Mouse (Mus musculus): ENCODE measurements around the gene Ptpn13.

The Ptpn13 gene

DNA sequence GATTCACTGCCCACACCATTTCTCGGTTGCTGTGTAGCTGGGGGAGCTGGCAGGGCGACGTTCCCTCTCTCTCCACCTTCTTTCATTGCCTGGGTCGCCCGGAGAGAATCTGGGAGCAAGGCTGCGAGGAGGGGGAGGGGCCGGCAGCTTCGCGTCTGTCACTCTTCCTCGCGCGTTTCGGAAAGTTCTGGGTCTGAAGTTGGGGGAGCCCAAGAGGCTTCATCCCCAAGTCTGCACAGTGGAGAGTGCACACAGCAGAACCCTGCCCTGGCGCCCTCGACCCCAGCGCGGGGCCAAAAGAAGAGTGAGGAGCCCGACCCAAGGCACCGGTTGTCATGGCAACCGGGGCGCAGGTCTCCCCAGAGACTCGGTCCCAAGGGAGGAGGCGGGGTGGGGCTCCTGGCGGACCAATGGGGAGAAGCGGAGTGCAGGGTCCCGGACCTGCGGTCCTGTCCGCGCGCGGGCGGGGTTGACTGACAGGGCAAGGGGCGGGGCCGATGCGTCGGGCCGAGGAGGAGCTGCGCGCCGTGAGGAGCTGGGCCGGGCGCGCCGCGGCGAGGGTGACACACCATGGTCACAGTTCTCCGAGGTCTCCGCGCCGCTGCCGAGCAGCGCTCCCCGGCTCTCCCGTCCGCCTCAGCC, at the start of gene Ptpn13:
Gene Ptpn13, plus strand, starts transcription at position 515 of the 642 bp plus-strand sequence.
- DNase-seq = peak; percentile 84 to 86

DNA sequence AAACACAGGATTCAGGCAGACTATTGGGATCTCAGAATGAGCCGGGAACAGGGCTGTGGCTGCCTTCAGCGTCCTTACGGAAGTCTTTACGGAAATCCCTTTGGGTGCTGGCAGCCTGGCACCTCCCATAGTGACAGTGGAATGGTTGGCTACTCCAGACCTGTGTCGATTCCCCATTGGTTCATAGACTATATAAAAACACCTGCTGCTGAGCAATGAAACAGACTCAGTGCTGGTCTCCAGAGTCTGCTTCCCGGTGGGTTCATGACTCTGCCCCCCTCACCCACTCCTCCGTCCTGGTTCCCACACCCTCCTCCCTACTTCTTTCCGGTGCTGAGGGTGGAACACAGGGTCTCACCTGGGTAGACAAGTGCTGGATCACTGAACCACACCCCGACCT, 49.8 kb upstream of the Ptpn13 start:
- DNase-seq = no peak

DNA sequence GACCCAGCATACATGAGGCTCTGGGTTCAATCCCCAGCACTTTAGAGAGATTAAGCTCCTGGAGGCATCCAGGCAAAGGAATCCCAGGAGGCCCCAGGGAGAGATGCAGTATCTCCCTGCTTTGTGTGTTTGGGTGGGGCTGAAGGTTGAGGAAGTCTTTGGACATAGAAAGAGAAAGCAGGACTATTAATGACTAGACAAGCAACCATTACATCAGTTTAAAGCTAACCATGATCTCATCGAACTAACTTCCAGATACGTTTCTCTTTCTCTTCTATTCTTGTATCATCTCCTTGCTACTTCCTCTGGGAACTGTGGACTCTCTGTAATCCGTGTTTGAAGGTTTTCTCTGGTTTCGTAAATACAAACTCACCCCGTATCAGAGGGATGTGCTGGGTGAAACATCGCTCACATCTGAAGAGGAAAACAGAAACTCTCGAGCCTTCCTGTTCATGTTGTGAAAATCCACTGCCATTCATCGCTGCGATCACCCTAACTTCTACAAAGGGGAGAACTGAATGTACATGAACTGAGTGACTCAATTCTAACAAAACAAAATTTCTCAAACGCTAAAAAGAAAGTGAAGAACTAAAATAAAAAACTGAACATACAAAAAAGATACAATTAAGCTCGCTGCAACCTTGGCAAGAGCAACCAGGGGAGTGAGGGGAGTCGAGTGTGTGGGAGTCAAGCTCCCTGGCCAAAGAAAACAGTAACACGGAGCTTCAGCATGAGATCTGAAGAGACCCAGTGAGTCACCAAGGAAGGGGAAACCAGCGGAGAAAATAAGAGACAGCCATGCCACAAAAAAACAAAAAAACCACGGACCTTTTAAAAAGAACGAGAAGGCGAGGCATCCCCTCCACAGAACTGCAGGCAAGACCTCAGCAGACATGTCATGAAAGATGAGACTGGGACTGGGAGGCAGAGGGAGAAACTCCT, 48.4 kb upstream of the Ptpn13 start:
- DNase-seq = no peak

DNA sequence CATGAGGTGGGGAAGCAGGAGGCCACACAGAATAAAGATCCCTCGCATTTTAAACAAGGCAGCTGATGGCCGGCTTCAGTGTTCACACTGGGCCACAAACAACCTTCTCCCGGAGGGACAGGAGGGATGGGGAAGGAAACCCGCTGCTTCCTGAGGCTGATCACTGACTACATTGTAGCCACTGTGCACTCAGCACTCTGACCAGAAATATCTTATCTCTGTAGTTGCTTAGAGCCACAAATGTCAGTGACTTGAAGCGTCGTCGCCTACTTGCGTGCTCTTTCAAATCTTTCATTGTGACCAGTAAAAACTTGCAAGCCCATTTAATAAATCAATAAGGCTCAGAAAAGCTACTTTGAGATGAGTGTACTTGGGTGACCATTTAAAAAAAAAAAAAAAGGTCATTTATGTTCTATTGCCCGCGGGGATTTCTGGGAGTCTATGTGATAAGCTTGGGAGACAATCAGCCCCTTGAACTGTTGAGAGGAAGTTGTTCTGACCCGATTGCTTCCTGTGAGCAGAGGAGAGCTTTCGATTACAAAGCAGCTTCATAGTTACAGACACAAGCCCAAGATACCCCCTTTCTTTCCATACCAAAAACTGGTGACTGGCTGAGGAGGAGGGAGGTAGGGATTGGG, 47.4 kb upstream of the Ptpn13 start:
- no peak for DNase-seq

DNA sequence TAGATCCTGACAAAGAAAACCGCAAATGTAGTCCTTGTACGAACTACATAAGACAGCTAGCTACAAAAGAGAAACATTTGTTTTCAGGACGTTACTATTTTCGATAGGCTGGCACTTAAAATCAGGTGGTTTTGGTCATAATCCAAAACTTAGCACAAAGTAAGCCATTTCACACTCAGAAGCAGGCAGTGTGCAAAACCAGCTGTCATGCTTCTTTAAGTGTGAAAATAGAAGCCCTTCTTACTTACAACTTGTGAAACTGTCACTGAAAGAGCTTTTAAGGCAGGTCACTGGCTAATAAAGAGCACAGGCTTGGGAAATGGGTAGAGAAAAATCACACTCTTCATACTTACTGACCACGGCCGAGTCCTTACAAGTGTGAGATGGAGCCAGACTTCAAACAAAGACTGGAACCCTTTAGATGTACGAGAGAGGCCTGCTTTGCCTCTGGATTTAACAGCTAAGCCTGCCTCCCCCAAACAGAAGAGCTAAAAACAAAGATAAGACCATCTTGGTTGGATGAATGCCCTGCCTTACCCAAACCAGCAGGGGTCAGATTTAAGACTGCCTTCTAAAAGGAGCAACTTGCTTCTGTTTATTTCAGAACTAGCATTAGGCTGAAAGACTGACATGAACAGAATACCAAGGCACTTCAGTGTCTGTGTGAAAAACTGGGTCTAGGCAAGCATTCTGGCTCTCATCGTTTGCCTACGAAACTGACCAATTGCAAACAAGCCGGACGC, 44.0 kb upstream of the Ptpn13 start:
- DNase-seq = no peak

DNA sequence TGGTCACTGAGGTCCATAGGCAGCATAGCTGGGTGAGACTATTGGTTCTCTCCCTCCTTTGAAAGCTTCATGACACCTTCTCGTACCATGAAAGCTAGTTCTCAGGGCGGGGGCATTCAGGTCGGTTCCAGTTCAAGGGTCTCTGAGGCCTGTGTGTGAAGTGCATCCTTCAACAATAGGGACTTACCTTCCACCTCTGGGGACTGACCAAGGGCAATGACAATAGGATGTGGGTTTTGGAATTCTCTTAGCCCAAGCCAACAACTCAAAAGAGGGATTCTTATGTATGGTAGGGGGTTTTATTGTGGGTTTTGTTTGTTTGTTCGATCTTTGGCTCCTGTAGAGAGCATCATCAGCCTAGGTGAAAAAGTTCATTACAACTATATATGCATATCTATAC, 42.0 kb upstream of the Ptpn13 start:
- DNase-seq = no peak

DNA sequence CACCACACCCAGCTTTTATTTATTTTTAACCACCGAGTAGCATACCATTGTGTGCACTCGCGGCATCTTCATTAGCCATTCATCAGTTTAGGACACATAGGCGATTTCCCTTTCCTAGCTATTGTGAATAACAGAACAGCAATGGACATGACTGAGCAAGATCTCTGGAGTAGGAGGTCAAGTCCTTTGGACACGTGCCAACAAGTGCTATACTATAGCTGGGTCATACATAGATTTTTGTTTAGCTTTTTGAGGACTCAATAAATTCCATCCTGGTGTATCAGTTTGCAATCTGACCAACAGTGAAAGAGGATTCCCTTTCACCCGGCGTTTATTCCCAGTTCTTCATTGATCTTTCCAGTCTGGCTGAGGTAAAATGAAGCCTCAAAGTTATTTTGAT, 41.0 kb upstream of the Ptpn13 start:
- no peak for DNase-seq

DNA sequence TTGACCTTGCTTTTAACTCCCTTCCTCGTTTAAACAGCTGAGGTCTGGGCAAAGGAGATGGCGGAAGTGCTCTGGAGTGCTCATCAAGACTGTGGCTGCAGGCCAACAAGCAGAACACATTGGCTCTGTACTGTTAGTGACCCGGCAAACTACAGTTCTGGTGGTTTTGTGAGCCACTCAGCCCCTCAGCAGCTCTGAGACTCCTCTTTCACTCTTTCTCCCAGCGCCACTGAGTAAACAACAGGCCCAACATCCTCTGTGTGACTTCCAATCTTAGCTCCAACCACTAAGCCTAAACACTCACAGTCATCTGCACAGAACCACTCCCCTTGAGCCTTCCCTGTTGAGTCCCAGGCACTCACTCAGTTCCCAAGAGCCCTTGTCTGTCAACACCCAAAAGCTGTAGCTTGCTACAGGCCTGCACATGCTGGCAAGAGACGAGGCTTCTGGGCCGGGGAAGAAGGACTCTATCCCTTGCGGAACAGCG, 37.4 kb upstream of the Ptpn13 start:
- peak; percentile 12 to 35 for DNase-seq

DNA sequence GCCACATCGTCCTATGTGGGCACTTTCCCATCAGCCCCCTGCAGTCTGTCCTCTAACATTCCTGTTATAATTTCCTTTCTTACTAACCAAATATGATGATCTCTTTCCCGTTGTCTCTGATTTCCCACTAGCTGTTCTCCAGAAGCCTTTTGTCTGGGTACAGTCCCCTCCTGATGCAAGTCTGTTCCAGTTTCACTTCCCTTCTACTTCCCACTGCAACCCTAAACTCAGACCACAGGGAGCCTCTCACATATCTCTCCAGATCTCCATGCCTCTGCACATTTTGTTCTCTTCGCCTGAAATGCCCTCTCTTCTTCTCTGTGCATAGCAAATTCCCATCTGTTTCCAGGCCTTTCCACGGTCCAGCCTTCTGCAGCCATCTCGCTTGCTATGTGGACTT, 35.6 kb upstream of the Ptpn13 start:
- no peak for DNase-seq

DNA sequence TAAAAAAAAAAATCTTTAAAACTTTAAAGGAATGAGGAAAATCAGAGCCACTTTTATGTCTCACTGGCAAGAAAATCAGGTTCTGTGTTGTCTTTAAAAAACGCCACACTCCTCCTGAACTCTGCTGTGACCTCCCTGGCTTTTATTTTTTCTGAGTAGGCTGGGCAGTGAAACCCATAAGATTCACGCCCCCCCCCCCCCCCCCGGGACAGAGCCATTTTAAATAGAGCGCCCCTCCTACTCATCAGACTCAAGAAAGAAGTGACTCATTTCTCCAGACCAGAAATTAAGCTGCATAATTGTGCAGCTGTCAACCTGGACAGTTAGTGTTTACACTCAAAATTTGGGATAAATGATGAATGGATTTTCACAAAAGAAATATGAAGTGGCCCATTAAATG, 31.8 kb upstream of the Ptpn13 start:
- no peak for DNase-seq

DNA sequence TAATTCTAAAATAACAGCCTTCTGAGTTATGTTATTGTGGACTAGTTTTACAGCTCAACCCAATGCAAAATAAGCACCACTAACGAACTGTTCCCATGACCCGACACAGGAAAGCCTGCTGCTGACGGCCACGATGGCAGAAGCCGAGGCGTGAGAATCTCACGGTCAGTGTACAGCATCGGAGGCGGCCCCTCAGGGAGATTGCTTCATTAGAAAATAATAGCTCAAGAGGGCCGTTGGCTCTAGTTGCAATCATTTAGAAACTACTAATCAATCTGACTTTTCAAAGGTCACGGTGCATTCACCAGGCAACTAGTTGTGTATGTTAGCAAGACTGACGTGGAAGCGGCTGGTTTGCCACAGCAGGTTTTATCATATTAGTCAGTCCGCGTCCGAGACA, 31.2 kb upstream of the Ptpn13 start:
- DNase-seq = no peak

DNA sequence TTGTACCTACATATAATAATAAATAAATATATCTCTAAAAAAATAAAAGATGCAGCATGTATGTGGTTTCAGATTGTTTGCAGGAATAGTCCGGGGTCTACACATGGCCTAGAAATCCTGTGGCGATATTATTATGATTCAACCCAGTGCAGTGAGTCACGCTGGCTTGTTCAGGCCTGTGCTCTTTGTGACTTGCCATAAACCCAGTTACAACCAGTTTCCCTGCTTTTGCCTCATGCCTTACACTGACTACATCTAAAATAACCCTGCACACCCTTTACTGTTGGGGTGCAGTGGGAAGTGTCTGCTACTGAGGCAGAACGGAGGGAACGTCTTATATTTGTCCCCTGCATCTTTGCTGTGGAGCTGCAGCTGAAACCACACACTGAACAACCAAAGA, 29.3 kb upstream of the Ptpn13 start:
- no peak for DNase-seq

DNA sequence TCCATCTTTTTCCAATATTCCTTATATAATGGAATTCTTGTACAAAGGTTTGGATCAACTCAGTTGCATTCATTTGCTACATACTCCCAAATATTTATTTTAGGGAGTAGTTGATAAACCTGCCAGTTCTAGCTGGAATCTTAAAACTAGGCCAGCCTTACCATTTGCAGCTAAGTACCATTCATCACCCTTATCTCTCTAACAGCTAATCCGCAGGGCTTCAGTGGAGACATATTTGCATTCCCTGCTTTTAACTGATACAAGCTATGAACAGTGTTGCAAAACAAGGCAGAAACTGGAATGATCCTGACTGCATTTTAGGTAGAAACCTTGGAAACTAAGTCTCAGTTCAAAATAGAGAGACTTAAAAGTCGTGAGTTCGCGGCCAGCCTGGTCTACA, 27.6 kb upstream of the Ptpn13 start:
- no peak for DNase-seq

DNA sequence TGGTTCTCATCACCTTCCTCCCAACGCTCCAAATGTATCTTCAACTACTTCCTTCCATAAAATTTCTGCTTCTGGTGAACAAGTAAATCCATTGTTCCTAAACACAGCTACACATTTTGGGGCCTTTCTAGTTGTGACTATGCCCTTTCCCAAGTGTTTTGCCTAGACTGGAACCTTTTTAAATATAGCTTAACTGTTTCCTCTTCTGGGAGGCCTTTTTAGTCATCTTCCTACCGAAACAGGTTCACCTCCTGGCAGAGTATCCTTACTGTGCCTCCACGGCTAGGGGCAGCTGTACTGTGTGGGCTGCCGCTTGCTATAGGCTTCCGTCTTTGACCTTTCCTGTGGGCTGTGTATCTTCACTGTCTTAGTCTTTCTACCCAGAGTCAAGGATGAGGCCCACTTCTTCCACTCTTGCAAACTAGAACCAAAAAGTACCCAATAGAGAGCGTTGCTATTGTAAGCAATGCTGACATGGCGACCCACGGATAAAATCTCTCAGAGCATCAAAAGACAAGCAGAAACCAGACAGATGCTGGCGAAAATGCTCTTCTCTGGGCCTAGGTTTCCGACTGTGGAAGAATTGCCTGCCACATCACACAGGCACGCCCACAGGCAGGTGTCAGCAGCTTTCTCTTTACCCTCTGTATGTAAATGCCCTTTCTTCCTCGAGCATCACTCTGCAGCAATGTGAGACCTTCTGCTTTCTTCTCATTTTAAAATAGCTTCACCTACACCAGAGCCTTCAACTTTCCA, 20.6 kb upstream of the Ptpn13 start:
- no peak for DNase-seq

DNA sequence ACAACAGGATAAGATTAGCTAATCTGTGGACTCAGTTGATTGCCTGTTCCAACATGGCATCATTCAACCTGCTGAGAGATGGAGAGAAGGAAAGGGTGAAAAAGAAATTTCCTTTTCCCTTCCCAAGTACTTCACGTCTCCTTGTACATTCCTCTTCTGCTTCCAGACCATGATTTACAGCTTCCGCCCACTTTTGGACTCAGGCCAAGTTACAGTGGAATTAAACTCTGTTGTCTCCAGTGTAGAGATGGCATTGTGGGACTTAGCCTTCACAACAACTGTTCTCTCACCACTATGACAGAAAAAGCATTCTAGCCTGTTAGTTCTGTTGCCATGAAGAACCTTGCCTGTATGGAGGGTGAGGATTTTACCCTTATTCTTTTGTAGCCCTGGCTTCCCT, 19.1 kb upstream of the Ptpn13 start:
- DNase-seq = no peak

DNA sequence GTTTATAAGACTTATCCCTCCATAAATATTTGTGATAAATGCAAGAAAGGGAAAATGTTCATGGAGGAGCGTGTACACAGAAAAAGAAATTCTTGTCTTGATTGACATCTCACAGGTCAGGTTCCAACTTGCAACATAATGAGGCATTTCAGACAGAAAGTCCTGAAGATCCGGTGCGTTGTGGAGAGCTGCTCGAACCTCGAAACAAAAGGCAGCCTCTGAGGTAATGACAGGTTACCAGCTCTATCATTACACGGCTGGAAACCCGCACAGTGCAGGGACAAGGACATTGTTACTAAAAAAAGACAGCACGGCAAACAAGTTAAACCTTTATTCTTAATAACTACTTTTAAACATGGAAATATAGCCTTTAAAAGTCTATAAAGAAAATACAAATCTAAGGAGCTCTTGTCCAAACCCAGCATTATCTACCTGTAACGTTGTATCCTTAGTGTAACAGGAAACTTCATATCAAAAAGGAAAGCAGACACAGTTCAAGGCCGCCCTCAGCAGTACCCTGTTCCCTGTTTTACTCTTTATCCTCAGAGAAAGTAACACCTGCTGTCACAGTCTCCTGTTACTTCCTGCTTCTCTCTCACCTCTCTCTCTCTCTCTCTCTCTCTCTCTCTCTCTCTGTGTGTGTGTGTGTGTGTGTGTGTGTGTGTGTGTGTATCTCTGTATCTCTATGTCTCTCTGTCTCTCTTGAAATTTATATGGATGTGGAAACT, 12.8 kb upstream of the Ptpn13 start:
- DNase-seq = no peak

DNA sequence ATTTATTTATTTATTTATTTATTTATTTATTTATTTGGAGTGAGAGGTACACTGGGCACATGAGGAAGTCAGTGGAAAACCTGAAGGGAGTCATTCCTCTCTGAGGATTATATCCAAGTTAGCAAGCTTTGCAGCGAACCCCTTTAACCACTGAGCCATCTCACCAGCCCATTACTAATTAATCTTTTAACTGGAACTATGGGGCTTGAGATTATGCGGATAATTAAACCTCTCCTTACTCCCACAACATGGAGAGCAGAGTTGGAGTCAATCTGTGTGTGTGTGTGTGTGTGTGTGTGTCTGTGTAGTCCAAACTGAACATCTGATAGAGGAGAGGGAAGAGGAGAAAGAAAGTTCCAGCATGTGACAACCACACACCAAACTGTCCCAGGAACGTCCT, 10.4 kb upstream of the Ptpn13 start:
- DNase-seq = no peak

DNA sequence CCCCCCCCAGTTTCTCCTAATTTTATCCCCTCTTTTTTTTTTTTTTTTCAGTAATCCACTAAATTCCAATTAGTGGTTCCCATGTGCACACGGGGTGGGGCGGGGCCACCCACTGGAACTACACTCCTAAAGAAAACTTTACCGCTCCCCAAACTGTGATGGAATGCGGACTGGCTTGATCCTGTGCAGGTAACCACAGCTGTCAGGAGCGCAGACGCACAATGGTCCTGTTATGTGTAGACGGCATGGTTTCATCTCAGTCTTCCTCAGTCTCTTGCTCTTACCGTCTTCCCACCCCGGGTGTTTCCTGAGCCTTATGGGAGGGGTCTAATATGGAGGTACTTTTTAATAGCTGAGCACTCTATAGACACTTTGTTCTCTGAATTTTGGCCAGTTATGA, 7.0 kb upstream of the Ptpn13 start:
- no peak for DNase-seq

DNA sequence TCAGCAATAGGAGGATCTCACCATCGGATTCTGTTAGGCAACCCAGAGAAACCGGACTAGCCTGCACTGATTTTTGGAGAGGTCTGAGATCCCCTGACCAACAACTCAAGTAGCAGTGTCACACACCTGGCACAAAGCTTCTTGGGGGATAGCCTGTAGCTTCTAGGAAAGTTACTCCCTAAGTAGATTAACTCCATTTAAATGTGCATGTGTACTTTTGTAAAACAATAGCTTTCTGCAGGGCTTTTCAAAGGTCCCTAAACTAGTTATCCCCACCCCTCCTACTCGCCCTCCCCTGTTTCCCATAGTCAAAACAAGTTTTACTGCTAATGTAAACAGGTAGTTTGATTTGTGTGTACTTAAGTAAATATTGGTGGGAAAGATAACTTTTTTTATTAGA, 6.1 kb upstream of the Ptpn13 start:
- no peak for DNase-seq

DNA sequence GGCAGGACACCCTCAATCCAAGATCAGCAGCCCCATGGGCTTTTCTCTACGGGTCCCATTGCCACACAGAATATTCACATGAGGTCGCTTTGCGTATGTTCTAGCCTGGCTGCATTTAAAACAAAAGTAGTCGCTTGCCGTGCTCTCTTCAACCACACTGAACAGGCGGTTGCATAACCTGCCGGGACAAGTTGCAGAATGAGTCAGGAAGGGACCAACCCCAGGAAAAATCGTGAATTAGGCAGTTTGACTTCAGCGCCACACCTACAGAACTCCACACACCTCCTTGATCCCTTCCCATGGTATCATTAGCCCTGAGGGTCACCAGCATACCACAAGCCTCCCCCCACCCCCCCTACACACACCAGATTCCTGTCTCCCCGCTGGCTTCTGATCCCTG, 4.4 kb upstream of the Ptpn13 start:
- DNase-seq = no peak

DNA sequence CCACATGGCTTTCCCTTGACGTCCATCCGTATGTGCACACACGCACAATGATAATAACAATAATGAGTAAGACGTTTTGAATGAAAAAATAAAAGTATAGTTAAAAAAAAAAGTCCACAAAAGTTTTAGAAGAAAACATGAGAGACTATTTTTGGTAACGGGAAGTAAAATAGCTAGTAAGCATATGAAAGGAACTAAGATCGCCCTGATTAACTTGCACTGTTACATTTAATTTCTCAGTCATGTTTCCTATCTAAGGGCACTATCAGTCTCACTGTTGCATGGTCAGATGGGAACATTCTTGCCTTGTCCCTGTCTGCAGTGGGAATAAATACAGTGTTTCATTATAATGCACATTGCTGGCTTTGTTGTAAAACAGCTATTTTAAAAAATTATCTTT, 2.4 kb upstream of the Ptpn13 start:
- no peak for DNase-seq

Data from cerebellum, postnatal 14 days (tissue).